Mouse (Mus musculus): ENCODE measurements around the gene Acaca.

Gene Acaca

DNA sequence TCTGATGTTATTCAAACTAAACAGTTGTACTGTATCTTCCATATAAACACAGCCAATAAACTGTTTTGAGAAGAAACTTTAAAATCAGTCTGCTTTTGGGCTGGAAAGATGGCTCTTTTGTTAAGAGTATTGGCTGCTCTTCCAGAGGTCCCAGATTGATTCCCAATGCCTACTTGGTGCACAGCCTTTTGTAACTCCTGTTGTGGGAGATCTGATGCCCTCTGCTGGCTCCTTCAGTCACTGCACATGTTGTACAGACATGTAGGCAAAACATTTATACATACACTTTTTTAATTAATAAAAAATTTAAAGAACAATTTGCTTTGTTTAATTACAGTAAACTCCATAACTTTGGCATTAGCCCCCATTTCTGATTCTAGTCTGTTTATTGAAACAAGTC is 114.1 kb downstream of the Acaca start:
- DNase-seq (ENCODE audit: low spot score in 2 of 2): peak in 1 of 2 experiments; percentile 57

DNA sequence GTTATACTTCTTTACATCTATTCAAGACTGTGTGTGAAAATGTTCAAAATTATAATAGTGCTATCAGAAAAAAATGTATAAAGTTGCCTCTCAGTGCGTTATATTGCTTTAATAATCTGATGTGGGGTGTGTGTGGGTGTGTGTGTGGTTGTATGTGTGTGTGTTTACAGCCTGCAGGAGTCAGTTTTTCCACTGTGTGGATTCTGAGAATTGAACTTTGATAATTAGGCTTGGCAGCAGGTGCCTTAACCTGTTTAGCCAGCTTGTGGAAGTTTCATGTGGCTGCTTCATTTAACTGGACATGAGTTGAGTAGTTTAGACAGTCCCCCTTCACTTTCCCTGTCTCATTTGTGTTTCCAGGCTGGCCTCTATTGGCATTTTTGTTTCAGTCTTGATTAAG is 117.9 kb downstream of the Acaca start:
- no peak for DNase-seq (ENCODE audit: low spot score in 2 of 2)

DNA sequence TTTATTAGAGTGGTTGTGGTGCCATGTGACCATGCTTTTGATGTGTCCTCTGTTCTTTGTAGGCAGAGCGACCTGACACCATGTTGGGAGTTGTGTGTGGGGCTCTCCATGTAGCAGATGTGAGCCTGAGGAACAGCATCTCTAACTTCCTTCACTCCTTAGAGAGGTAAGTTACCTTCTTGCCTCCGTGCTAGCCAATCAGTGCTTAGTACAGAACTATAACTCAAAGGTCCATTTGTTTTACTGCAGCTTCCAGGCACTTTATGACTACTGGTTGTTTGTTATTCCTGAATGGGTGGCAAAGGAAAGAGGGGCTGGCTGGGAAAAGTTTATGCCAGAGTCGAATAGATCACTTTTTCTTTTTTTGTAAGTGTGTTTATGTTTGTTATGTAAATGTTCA is 121.7 kb downstream of the Acaca start:
- no peak for DNase-seq (ENCODE audit: low spot score in 2 of 2)

DNA sequence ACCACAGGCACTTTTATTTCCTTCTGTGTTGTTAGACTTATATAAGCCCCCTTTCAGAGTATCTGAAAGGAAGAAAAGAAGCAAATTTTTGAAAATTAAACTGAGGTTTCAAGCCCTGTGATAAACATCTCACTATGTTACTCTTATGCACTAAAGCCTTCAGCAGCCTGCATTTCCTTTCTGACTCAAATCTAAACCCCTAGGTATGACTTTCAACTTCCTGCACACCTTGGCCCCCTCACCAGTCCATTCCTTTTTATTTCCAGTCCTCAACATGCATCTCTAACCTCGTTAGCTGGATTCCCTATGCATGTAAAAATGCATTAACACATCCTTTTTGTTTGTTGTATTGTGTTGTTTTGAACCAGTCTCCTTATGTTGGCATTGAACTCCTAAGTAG is 123.0 kb downstream of the Acaca start:
- DNase-seq (ENCODE audit: low spot score in 2 of 2): no peak

DNA sequence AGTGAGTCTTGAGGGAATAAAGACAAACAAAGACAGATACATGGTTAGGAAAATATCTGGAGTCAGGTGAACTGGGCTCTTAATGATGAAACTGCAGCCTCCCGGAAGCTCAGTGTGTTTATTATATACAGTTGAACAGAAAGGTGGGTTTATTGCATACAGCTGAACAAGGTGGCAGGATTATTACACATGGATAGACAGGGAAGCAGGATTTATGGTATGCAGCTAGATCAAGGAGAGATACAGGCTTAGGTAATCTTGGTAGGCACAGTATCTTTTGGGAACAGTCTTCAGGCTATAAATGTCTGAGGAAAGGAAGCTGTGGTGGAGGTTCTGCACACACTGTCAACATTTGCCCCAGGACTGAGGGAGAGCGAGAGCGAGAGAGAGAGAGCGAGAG is 126.4 kb downstream of the Acaca start:
- no peak for DNase-seq (ENCODE audit: low spot score in 2 of 2)

DNA sequence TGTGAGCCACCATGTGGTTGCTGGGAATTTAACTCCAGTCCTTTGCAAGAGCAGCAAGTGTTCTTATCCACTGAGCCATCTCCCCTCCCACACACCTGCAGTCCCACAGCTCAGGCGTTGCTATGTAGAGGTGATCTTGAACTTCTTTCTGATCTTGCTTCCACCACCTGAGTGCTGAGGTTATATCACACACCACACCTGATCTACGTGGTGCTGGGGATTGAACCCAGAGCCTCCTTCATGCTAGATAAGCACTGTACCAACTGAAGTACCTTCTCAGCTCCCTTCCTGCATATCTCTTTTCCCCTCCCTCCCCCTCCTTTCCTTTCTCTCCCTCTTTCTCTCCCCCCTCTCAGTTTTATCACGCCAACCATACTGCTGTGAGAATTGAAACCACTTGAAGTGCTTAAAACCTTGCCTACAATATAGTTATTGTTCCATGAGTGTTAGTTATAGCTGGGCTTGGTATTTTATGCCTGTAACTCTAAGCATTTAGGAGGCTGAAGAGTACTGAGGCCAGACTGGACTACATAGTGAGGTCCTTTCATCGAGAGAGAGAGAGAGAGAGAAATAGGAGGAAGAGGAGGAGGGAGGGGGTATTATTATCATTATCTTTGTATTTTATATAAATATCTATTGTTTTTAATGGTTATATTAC is 128.7 kb downstream of the Acaca start:
- DNase-seq (ENCODE audit: low spot score in 2 of 2): no peak

DNA sequence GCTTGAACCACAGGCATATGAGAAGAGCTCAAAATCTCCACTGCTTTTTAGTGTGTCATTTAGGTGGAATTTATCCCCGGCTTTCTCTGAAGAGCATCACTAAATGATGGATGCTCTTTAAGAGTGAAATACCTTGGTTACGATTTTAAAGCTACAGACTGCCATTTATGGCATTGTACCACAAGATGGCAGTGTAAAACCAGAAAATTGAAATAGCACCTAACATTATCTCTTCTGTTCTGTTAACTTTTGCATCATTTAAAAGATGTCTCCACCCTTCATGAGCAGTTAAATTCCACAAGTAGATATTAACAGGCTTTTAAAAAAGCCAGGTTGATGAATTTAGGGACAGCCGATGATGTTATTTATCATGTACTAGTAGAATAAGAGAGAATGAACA is 135.0 kb downstream of the Acaca start:
- DNase-seq (ENCODE audit: low spot score in 2 of 2): peak in 1 of 2 experiments; percentile 32

DNA sequence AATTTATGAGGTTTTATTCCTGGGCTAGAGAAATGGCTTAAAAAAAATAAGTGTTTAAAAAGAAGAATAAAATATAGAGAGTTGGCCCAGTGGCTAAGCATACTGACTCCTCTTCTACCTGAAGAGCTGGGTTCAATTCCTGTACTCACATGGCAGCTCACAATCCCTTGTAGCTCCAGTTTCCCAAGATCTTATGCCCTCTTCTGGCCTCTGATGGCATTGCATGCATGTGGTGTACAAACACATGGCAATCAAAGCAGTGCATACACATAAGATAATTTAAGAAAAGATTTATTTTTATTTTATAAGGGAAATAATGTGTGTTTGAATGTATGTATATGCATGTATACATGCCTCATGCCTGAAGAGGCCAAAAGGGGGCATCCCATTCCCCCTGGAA is 138.6 kb downstream of the Acaca start:
- no peak for DNase-seq (ENCODE audit: low spot score in 2 of 2)

DNA sequence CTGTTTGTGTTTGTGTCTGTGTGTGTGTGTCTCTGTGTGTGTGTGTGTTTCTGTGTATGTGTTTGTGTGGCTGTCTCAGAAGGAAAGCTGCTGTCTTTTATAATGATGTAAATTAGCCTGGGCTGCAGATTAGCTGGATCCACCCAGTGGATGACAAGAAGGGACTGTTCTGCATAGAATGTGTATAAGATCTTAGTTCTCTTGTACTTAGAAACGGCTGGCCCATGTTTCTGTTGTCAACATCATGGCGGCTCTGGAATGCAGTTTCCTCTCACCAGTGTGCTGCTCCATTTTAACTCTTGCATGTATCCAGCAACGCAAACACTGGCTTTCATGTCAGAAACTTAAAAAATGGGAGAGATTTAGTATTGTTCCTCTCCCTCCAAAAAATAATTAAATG is 141.0 kb downstream of the Acaca start:
- DNase-seq (ENCODE audit: low spot score in 2 of 2): no peak

DNA sequence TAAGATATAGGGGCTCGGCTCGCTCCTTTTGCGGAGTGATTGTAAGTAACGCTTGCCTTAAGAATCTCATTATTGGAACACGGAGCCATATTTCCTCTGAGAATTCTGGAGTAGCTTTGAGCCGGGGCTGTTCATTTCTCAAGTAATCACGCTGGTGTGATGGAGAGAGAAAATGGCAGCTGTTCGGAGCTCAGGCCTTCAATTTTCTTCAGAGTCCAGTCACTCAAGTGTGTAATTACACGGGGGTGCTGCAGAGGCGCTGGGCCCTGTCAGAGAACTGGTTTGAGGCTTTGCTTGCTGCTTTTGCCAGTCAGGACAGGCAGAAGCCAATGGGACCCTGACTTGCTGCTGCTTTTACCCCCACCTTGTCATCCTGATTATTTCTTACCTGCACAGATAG is 142.5 kb downstream of the Acaca start:
- no peak for DNase-seq (ENCODE audit: low spot score in 2 of 2)

DNA sequence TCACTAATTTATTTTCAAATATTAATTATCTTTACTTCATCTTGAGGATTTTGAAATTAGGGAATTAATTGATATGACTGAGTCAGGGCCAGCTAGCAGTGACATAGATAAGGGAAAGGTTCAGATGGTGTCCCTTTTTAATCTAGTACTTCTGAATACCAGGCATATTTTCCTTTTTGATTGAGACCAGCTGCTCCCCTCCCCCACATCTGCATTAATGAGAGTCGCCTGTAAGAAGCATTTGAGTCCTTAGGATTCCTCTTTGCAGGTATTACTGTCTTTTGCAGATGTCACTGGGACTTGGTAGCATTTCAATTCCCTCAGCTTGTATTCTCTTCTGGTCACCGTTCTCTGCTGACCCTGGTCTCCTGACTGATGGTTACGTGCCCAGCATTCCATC is 143.1 kb downstream of the Acaca start:
- no peak for DNase-seq (ENCODE audit: low spot score in 2 of 2)

DNA sequence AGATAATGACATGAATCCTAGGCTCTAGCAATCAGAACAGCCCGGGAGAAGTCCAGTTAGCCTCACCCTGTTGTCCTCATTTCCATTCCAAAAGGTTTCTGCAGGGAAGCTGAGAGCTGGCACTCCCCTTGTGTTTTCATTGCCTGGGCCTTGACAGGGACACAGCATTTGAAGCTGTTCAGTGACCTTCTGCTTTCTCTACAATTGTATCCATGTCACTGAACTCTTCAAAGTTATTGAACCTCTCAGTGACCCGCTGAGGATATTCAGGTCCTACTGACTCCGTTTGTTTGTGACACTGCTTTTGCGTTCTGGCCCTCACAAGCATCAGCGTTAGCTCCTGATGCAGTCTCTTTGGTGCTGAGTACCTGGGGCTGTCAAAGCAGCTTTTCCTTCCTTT is 147.5 kb downstream of the Acaca start:
- DNase-seq (ENCODE audit: low spot score in 2 of 2): no peak

DNA sequence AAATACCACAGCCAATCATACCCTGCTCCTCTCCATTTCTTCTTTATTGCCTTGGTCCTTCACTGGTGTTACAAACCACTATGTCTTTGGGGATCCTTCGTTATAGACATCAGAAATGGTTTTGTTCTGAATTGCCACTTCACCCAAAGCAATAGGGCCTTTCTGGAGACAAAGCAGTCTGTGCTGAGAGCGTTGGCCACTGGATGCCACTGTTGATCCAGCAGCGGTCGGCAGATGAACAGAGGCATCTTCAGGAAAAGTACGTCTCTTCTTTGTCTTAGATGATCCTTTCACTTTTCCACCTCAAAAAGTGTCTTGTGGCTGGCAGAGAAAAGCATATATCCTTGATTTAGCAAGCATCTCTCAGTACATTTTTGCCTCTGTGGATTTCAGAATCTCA is 151.8 kb downstream of the Acaca start:
- peak in 1 of 2 experiments; percentile 23 for DNase-seq (ENCODE audit: low spot score in 2 of 2)

DNA sequence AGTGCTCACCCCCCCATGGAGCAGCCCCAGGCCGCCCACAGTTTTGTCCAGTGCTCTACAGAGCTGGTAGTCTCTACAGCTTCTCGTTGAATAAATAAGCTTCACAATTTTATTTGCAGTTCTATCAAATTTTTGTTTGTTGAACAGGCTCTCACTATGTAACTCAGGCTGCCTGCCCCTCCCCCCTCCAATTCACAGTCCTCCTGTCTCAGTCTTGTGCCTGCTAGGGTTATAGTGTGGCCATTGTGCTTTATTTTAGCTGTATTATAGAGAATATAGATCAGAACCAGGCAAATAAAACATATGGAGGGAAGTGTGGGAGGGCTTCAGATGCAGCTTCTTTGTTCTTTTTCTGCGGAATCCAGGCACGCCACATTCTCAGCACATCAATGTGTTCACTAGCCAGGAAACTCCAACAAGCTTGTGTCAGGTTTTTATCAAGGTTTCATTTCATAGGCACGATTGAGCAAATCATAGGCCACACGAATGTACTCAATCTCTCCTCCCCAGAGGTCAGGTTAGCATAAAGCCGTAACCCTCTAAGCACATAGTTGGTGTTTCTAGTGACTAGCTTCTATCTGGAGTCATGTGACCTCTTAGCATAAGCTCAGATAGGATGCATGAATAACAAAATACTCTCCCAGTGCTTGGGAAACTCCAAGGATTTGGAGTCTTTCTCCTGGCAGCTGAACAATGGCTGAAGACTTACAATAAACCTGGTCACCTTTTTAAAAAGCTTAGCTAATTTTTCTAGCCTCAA is 153.7 kb downstream of the Acaca start:
- no peak for DNase-seq (ENCODE audit: low spot score in 2 of 2)

DNA sequence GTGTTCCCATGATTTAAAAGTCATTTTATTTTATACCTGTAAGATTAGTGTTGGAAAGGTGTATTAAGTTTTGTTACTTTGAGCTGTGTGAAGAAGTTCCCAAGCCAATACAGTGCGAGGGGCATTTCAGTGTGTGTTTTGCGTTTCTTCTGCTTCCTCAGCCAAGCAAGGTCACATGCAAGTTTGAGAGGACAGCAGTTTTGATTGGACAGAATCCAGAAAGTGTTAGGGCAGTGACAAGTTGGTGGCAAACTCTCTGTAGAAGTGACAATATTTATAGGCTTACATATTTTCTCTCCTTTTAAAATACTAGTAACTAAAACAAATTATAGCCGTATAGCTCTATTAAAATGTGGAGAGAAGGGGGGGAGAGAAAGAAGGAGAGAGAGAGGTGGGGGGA is 161.3 kb downstream of the Acaca start:
- no peak for DNase-seq (ENCODE audit: low spot score in 2 of 2)

DNA sequence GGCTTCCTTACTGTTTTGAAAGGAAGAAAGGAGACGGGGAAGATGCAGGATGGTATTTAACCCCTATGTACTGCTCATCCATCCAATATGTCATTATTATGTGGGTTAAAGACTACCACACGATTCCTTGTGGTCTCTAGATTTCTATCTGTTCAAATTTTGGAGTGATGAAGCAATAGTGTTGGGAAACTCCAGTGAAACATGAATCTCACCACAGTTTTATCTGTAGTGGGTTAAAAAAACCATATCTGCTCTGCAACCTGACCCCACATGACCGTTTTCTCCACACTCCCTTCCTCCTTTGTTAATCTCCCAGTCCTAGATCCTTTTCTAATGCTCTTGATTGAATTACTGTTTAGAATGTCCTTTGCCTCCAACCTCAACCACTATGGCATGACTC is 163.1 kb downstream of the Acaca start:
- DNase-seq (ENCODE audit: low spot score in 2 of 2): no peak

DNA sequence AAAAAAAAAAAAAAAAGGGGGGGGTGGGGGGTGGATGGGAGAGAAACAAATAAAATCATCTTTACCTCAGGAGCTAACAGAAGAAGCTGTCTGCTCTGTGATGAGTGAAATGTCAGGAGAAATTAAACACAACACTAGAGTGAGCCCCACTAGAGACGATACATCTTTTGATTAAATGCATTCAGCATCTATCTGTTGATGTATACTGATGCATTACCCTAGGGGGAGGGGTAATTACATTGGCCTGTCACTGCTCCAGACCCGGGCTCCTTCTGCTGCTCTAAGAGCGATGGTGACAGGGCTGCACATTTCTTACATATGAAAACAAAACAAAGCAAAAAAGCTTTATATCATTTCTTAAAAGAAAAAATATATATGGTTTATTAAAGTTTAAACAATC is 163.8 kb downstream of the Acaca start:
- no peak for DNase-seq (ENCODE audit: low spot score in 2 of 2)

DNA sequence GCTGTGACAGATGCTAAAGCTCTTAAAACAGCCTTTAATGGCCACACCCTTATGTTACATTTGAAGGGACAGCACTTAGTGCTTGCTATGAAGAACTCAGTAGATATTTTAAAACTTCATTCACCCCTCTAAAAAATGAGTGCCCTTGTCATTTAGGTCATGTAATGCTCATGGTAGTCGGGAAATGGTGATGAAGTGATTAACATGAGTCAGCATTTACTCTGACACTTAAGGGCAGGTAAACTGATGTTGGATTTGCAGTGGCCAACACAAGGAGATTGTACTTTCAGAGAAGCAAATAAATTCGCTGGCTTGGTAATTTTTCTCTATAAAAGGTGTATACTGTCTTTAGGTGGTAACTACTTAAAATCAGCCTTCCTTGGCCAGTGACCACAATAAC is 166.9 kb downstream of the Acaca start:
- no peak for DNase-seq (ENCODE audit: low spot score in 2 of 2)

DNA sequence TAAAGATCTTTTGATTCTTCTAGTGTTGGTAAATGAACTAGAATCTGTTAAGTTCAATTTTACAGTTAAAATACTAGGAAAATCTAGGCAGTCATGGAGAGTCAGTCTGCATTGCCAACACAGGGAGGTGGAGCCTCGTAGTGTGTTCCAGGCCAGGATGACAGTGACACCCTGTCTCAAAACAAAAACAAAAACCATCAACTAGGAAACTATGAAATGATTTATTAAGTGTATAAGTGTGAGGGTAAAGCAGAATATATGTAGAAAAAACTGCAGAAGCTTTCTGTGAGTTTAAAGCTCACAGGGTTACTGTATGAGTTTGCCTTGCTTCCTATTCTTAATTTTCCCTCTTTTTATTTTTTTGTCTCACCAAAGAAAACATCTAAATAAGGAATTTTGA is 176.0 kb downstream of the Acaca start:
- no peak for DNase-seq (ENCODE audit: low spot score in 2 of 2)

DNA sequence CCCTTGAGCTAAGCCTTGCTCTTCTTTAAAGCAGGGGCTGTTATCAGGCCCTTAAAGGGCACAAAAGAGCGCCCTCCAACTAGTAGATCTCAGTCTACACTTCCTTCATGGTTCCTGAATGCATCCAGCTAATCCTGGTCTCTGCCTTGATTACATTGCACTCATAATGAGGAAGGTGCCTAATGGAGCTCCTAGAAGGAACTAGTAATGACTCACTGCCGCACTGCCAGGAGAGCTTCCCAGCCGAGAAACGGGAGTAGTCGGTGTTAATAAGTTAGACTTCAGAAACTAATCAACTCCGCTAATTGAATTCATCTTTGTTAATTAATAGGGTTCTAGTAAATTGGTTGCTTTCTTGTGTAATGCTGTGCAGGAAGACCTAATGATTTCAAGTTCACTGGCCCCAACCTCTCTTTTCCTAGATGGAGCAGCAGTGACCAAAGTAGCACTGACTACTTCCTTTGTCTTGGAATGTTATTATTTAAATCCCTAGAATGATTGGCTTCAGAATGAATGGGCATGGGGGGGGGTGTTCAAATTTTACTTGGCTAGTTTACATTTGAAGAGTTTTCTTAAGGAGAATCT is 176.8 kb downstream of the Acaca start:
- no peak for DNase-seq (ENCODE audit: low spot score in 2 of 2)

DNA sequence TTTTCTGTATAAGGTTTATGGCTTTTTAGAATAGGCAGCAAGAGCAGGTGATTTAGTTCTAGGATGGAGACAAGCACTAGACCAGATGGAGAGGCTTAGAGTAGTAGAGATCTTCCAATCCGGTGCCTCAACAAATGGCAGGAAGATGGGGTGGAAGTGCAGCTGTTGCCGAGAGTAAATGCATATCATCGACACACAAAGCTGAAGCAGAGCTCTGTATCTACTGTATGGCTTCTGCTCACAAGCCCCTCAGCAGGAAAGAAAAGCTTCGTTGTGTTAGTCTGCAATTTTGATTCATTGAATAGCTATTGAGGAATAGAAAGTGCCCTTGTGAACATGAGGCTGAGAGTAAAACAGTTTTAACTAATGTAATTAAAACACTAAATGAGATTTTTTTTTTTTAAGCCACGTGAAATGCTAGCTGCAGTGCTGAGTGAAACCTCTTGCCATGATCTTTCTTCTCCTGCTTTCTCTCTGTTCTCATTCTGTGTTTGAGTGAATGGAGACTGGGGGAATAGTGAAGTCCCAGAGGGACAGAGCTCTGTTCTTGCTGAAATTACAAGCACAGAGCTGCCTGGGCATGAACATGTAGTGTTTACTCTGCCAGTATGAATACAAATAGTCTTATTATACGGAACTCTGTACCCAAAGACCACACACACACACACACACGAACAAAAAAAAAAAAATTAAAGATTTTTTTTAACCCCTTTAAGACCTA is 194.7 kb downstream of the Acaca start:
- peak in 1 of 2 experiments; percentile 11 for DNase-seq (ENCODE audit: low spot score in 2 of 2)

DNA sequence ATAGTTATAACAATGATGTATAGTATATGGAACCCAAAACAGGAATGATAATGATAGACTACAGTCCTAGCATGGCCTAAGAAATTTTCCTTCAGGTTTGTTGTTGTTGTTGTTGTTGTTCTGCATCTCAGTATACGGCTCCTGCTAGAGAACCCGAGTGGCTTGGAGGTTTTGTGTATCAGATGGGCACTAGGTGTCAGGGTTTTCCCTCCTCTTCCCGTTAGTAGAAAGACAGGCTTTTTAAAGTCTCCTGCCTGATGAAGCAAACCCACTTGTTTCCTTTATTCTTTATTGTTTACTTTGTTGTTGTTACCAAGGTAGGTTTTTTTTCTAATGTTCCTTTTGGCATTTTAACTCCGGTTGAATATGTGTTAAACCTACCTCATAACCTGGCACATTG is 197.6 kb downstream of the Acaca start:
- no peak for DNase-seq (ENCODE audit: low spot score in 2 of 2)

DNA sequence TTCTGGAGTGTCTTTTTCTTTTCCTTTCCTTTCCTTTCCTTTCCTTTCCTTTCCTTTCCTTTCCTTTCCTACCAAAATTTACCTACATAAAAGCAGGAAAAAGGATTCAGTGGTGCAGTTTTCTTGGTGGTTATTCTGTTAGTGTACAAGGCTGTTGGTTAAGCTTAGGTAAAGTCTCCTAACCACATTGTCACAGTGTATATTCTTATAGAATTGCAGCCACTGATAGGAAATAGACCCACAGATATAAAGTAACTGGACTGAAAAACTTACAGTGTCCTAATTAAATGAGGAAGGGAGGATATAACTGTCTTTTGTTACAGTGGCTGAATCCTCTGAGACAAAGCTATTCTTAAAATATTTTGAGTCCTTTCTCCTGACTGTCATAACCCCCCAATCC is 202.9 kb downstream of the Acaca start:
- no peak for DNase-seq (ENCODE audit: low spot score in 2 of 2)
